Mouse (Mus musculus) MEL (cell line): ENCODE data around the gene Vtn. TPM values are rescaled to one million over a fixed set of nuclear protein-coding genes. Genes with fewer than 3 reads are reported as not detected.

Experiments used
- DNase-seq: peaks from one replicate; pipeline ENCODE4 v3.0.0; 2011; ENCODE audit warnings: low read depth, low spot score
- H3K27ac ChIP-seq: 2 replicates; pipeline ENCODE4 v1.5.1; 2012; ENCODE audit warnings: low read depth, mild to moderate bottlenecking, control low read depth, low read length, moderate library complexity; ENCODE audit not compliant: control insufficient read depth
- H3K27me3 ChIP-seq, 2 experiments: fragments of 150-350 bp in 1 of 2; sonication (generic) in 1 of 2; 2 replicates each; pipeline ENCODE4 v1.6.1; 2012; ENCODE audit warnings: low read length in 2 of 2, mild to moderate bottlenecking in 2 of 2, improper control_type of control experiment in 1 of 2, moderate library complexity in 1 of 2; ENCODE audit not compliant: insufficient read depth in 2 of 2, control insufficient read depth in 1 of 2
- H3K36me3 ChIP-seq, 2 experiments: 2 replicates each; pipeline ENCODE4 v1.6.1; 2012 to 2014; ENCODE audit warnings: low read length in 2 of 2, improper control_type of control experiment in 1 of 2, inconsistent platforms in 1 of 2, mild to moderate bottlenecking in 1 of 2; ENCODE audit not compliant: insufficient read depth in 2 of 2, control insufficient read depth in 1 of 2
- H3K4me1 ChIP-seq, 2 experiments: fragments of 150-350 bp in 1 of 2; sonication (generic) in 1 of 2; 2 replicates each; pipeline ENCODE4 v1.6.1; 2012; ENCODE audit warnings: low read length in 2 of 2, improper control_type of control experiment in 1 of 2, mild to moderate bottlenecking in 1 of 2; ENCODE audit not compliant: insufficient read depth in 2 of 2, control insufficient read depth in 1 of 2
- H3K4me3 ChIP-seq, 2 experiments: fragments of 150-350 bp in 1 of 2; sonication (generic) in 1 of 2; 2 replicates each; pipeline ENCODE4 v1.5.1; 2012; ENCODE audit warnings: low read depth in 2 of 2, low read length in 2 of 2, mild to moderate bottlenecking in 2 of 2, moderate library complexity in 2 of 2, control low read depth in 1 of 2, improper control_type of control experiment in 1 of 2; ENCODE audit not compliant: control insufficient read depth in 1 of 2, insufficient read depth in 1 of 2
- H3K79me2 ChIP-seq: 2 replicates; pipeline ENCODE4 v1.6.1; 2012; ENCODE audit warnings: mild to moderate bottlenecking, low read length, moderate library complexity; ENCODE audit not compliant: control insufficient read depth, poor library complexity, insufficient read depth
- H3K9ac ChIP-seq: 2 replicates; pipeline ENCODE4 v1.6.1; 2012; ENCODE audit warnings: low read depth, mild to moderate bottlenecking, control low read depth, low read length, moderate library complexity; ENCODE audit not compliant: control insufficient read depth, poor library complexity, severe bottlenecking
- H3K9me3 ChIP-seq: fragments of 150-350 bp; sonication (generic); replicated peaks from 2 replicates; pipeline ENCODE4 v1.6.1; 2012; ENCODE audit warnings: mild to moderate bottlenecking, low read length, improper control_type of control experiment, moderate library complexity; ENCODE audit not compliant: insufficient read depth
- BHLHE40 ChIP-seq: IDR thresholded peaks from 2 replicates; pipeline ENCODE4 v1.6.1; 2012; ENCODE audit warnings: low read depth, mild to moderate bottlenecking, inconsistent platforms, low read length, improper control_type of control experiment, borderline replicate concordance
- CHD2 ChIP-seq: IDR thresholded peaks from 2 replicates; pipeline ENCODE4 v1.6.1; 2011; ENCODE audit warnings: low read length, improper control_type of control experiment
- CTCF ChIP-seq, 3 experiments: IDR thresholded peaks in 2 of 3; conservative IDR thresholded peaks in 1 of 3; 2 replicates each; pipeline ENCODE4 v1.5.1; 2011 to 2012; ENCODE audit warnings: low read length in 3 of 3, low read depth in 2 of 3, mild to moderate bottlenecking in 2 of 3, improper control_type of control experiment in 1 of 3, inconsistent platforms in 1 of 3, mixed read lengths in 1 of 3, moderate library complexity in 1 of 3; ENCODE audit not compliant: control insufficient read depth in 1 of 3, insufficient read depth in 1 of 3, poor library complexity in 1 of 3, severe bottlenecking in 1 of 3
- E2F4 ChIP-seq: IDR thresholded peaks from 2 replicates; pipeline ENCODE4 v1.6.1; 2011; ENCODE audit warnings: low read depth, low read length, improper control_type of control experiment, borderline replicate concordance
- ELF1 ChIP-seq: IDR thresholded peaks from 2 replicates; pipeline ENCODE4 v1.6.1; 2014; ENCODE audit warnings: low read depth, mild to moderate bottlenecking, inconsistent platforms, low read length, improper control_type of control experiment, moderate library complexity
- EP300 ChIP-seq, 2 experiments: IDR thresholded peaks; 2 replicates each; pipeline ENCODE4 v1.6.1; 2011; ENCODE audit warnings: improper control_type of control experiment in 2 of 2, low read length in 2 of 2, low read depth in 1 of 2, mild to moderate bottlenecking in 1 of 2
- GABPA ChIP-seq: IDR thresholded peaks from 2 replicates; pipeline ENCODE4 v1.6.1; 2012; ENCODE audit warnings: low read depth, mild to moderate bottlenecking, inconsistent platforms, low read length, improper control_type of control experiment, moderate library complexity
- GATA1 ChIP-seq: IDR thresholded peaks from 2 replicates; pipeline ENCODE4 v1.6.1; 2011; ENCODE audit warnings: low read depth, low read length, improper control_type of control experiment
- HCFC1 ChIP-seq: IDR thresholded peaks from 2 replicates; pipeline ENCODE4 v1.6.1; 2012; ENCODE audit warnings: low read depth, mild to moderate bottlenecking, inconsistent platforms, low read length, improper control_type of control experiment, moderate library complexity
- JUND ChIP-seq: IDR thresholded peaks from 2 replicates; pipeline ENCODE4 v1.6.1; 2011; ENCODE audit warnings: low read depth, mild to moderate bottlenecking, improper control_type of control experiment, low read length
- MAFK ChIP-seq: IDR thresholded peaks from 2 replicates; pipeline ENCODE4 v1.6.1; 2011; ENCODE audit warnings: low read depth, mild to moderate bottlenecking, low read length, improper control_type of control experiment, borderline replicate concordance
- MAX ChIP-seq: IDR thresholded peaks from 2 replicates; pipeline ENCODE4 v1.6.1; 2011; ENCODE audit warnings: low read length, improper control_type of control experiment
- MAZ ChIP-seq: IDR thresholded peaks from 2 replicates; pipeline ENCODE4 v1.6.1; 2012; ENCODE audit warnings: low read depth, mild to moderate bottlenecking, inconsistent platforms, low read length, improper control_type of control experiment
- MYB ChIP-seq: IDR thresholded peaks from 2 replicates; pipeline ENCODE4 v1.6.1; 2011; ENCODE audit warnings: mild to moderate bottlenecking, low read depth, low read length, improper control_type of control experiment
- NELFE ChIP-seq: IDR thresholded peaks from 2 replicates; pipeline ENCODE4 v1.6.1; 2011; ENCODE audit warnings: low read depth, low read length, improper control_type of control experiment
- NRF1 ChIP-seq: IDR thresholded peaks from 2 replicates; pipeline ENCODE4 v1.6.1; 2014; ENCODE audit warnings: low read depth, mild to moderate bottlenecking, inconsistent platforms, low read length, improper control_type of control experiment, moderate library complexity; ENCODE audit not compliant: poor library complexity, insufficient read depth, severe bottlenecking
- POLR2AphosphoS2 ChIP-seq: IDR thresholded peaks from 2 replicates; pipeline ENCODE4 v1.6.1; 2011; ENCODE audit warnings: low read length, improper control_type of control experiment
- POLR2AphosphoS5 ChIP-seq: IDR thresholded peaks from 2 replicates; pipeline ENCODE4 v1.6.1; 2012; ENCODE audit warnings: low read depth, borderline replicate concordance, mild to moderate bottlenecking, inconsistent platforms, low read length, moderate library complexity, mixed read lengths
- RAD21 ChIP-seq: IDR thresholded peaks from 2 replicates; pipeline ENCODE4 v1.6.1; 2011; ENCODE audit warnings: mild to moderate bottlenecking, low read depth, low read length, improper control_type of control experiment
- RCOR1 ChIP-seq: IDR thresholded peaks from 2 replicates; pipeline ENCODE4 v1.6.1; 2012; ENCODE audit warnings: low read depth, mild to moderate bottlenecking, inconsistent platforms, low read length, improper control_type of control experiment
- SMC3 ChIP-seq: IDR thresholded peaks from 2 replicates; pipeline ENCODE4 v1.6.1; 2011; ENCODE audit warnings: low read depth, low read length, improper control_type of control experiment
- TAL1 ChIP-seq: IDR thresholded peaks from 2 replicates; pipeline ENCODE4 v1.6.1; 2012; ENCODE audit warnings: mild to moderate bottlenecking, inconsistent platforms, low read length, moderate library complexity, mixed read lengths
- TBP ChIP-seq: IDR thresholded peaks from 2 replicates; pipeline ENCODE4 v1.8.0; 2011; ENCODE audit warnings: low read depth, low read length, improper control_type of control experiment
- TCF12 ChIP-seq: IDR thresholded peaks from 2 replicates; pipeline ENCODE4 v1.6.1; 2014; ENCODE audit warnings: low read depth, mild to moderate bottlenecking, inconsistent platforms, low read length, improper control_type of control experiment, moderate library complexity
- USF1 ChIP-seq: IDR thresholded peaks from 2 replicates; pipeline ENCODE4 v1.6.1; 2014; ENCODE audit warnings: low read depth, mild to moderate bottlenecking, inconsistent platforms, low read length, improper control_type of control experiment, moderate library complexity
- USF2 ChIP-seq, 2 experiments: IDR thresholded peaks; 2 replicates each; pipeline ENCODE4 v1.6.1; 2011 to 2012; ENCODE audit warnings: improper control_type of control experiment in 2 of 2, low read length in 2 of 2, borderline replicate concordance in 1 of 2, inconsistent platforms in 1 of 2, low read depth in 1 of 2, mild to moderate bottlenecking in 1 of 2; ENCODE audit not compliant: insufficient read depth in 1 of 2
- ZMIZ1 ChIP-seq: IDR thresholded peaks from 2 replicates; pipeline ENCODE4 v1.6.1; 2012; ENCODE audit warnings: low read depth, mild to moderate bottlenecking, inconsistent platforms, low read length, improper control_type of control experiment, moderate library complexity
- ZNF384 ChIP-seq: IDR thresholded peaks from 2 replicates; pipeline ENCODE4 v1.6.1; 2012; ENCODE audit warnings: low read depth, mild to moderate bottlenecking, inconsistent platforms, low read length, improper control_type of control experiment
- polyA plus RNA-seq, 2 experiments: library from polyadenylated mRNA; stranded (reverse) in 1 of 2; unstranded in 1 of 2; fragments of >175 nt in 1 of 2; fragments of >200 nt in 1 of 2; gene quantifications; 2 replicates each; pipeline versions ENCODE4 v1.2.1 to v1.2.4; 2012; ENCODE audit warnings: low replicate concordance in 2 of 2, low read depth in 1 of 2; ENCODE audit not compliant: insufficient read length in 2 of 2, insufficient read depth in 1 of 2, missing spikeins in 1 of 2
- total RNA-seq: library from RNA; depleted of rRNA; stranded (reverse); fragments of 300-350 nt; gene quantifications from 2 replicates; pipeline ENCODE4 v1.2.3, GENCODE M21; 2012

Vtn gene
- total and polyA plus RNA-seq, 3 experiments, result 0.18 TPM; not detected in 2

DNA sequence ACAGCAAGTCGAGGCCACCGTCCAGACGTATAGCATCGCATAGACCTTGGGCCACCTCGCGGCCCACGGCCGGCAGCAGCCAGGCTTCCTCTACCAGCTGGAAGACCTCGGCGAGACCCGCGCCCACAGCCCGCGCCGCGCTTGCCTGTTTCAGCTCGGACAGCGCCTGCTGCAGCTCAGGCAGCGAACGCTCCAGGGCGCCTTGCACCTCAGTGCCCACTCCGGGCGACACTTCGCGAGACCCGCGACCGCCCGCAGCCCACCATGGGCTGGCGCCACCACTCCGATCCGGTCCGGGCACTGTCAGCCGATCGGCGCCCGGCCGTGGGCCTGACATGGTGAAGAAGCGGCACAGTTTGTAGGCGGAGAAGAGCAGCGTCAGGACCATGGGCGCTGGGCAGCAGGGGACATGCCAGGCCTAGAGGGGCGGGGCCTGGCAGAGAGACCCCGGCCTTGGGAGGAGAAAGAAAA is 1.8 kb upstream of the Vtn start:
- H3K9ac ChIP-seq, result no peak overlapping the region
- H3K27me3 ChIP-seq, result peaks cover 0 to 1% of the 10 kb centered on the region in 2 experiments; a peak in 3 of 4 replicates
- H3K9me3 ChIP-seq, result no peaks in the 10 kb centered on the region
- peak overlapping the region in 1 of 2 experiments; percentile 22; a peak in 2 of 4 replicates for H3K4me3 ChIP-seq
- no peaks in the 10 kb centered on the region for H3K79me2 ChIP-seq
- TF ChIP-seq ZMIZ1 (no peak), TAL1 (no peak), ELF1 (no peak), ZNF384 (no peak), MAX (no peak), EP300 (IDR thresholded peaks at IDR 0.05; ENCODE audit: low read depth in 1 of 2, low read length in 2 of 2) (no peak), USF2 (IDR thresholded peaks at IDR 0.05; ENCODE audit: borderline replicate concordance in 1 of 2, insufficient read depth in 1 of 2, low read depth in 1 of 2, low read length in 2 of 2) (no peak), TCF12 (no peak), RAD21 (no peak), CHD2 (no peak), POLR2AphosphoS5 (no peak), JUND (no peak), MAZ (no peak), BHLHE40 (no peak), NELFE (no peak), HCFC1 (no peak), GABPA (no peak), E2F4 (no peak)
- TF ChIP-seq, all 39 proteins: peak for 0
- Histone ChIP-seq H3K4me1 (peaks cover 0 to 17% of the 10 kb centered on the region in 2 experiments; a peak in 2 of 4 replicates), H3K27ac (no peak overlapping the region), H3K36me3 (peaks cover 0 to 7% of the 10 kb centered on the region in 2 experiments; a peak in 1 of 4 replicates)
- no peak for DNase-seq

DNA sequence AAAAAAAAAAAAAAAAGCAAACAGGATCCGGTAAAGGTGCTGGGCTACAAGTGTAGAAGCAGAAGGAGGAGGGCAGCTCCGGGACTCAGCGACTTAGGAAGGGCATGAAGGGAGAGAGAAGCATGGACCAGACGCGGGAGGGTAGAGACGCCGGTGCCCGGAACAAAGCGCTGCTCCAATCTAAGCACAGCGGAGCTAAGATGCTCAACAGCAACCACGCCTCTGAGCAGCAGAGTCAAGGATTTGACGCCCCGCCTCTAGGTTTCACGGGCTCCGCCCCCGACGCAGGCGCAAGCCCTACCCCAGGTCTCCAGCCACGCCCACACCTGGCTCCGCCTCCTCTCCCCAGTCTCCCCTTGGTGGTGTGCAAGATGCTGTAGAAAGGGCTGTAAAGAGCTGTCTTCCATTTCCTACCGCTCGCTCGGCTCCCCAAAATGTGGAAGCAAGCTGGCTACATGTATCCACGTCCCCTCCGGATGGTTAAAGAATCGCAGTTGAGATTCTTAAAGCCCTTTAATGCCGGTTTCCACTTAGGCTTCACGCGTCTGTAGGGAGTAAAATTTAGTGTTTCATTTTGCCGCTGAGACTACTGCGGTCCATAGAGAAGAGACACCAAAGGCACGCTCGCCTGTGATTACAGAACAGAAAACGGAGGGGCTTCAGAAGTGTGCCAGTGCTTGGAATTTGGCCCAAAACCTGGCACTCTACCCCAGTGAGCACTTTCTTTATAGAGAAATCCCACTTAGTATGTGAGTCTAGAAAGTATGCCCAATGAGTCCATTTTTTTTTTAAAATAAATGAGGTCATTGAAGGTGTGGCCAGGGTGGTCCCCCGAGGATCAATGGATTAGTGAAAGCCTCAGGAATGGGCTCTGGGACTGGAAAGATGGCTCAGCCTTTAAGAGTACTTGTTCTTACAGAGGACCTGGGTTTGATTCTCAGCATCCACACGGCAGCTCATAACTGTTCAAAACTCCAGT is 1.1 kb upstream of the Vtn start, which contains the start of gene Sarm1:
Gene Sarm1 (minus strand): TSS at position 211 of the 979 bp plus-strand sequence.
- H3K9ac ChIP-seq, result peak within 1 kb of the TSS; percentile 69
- H3K4me1 ChIP-seq, result peaks cover 0 to 18% of the 10 kb centered on the region in 2 experiments; a peak in 2 of 4 replicates
- H3K27ac ChIP-seq, result peak within 1 kb of the TSS; percentile 43; the same call in 1 of the 2 replicates
- peak; percentile 68; the same call in 1 of the 2 replicates for TF ChIP-seq POLR2AphosphoS2
- TF ChIP-seq MAFK, result no peak
- no peak for TF ChIP-seq E2F4
- no peak for TF ChIP-seq GATA1
- no peak; the same call in 1 of the 2 replicates for TF ChIP-seq SMC3
- no peak for TF ChIP-seq RAD21
- TF ChIP-seq BHLHE40, result no peak
- peak; percentile 80 for TF ChIP-seq ZNF384
- TF ChIP-seq NRF1, result peak; percentile 97
- no peak for TF ChIP-seq ELF1
- peak; percentile 88 for TF ChIP-seq NELFE
- TF ChIP-seq TAL1, result no peak
- 0 out of 2 replicates have a peak, but pooled peaks have one; percentile 28 for TF ChIP-seq USF1
- TF ChIP-seq MYB, result no peak
- no peak for TF ChIP-seq CTCF (IDR thresholded peaks at IDR 0.05 in 2 of 3, conservative IDR thresholded peaks at IDR 0.05 in 1 of 3; ENCODE audit: control insufficient read depth in 1 of 3, insufficient read depth in 1 of 3, low read depth in 2 of 3, low read length in 3 of 3, poor library complexity in 1 of 3, severe bottlenecking in 1 of 3)
- TF ChIP-seq RCOR1, result peak; percentile 22; the same call in 1 of the 2 replicates
- TF ChIP-seq TBP, result peak; percentile 78

More for the DNA sequence above, 1.1 kb upstream of the Vtn start, which contains the start of gene Sarm1:
- Histone ChIP-seq H3K27me3 (peaks cover 0 to 1% of the 10 kb centered on the region in 2 experiments; a peak in 3 of 4 replicates), H3K4me3 (peak within 1 kb of the TSS; percentile 65 to 80), H3K79me2 (no peaks in the 10 kb centered on the region), H3K36me3 (peaks cover 0 to 7% of the 10 kb centered on the region in 2 experiments; a peak in 1 of 4 replicates), H3K9me3 (no peaks in the 10 kb centered on the region)
- peak; percentile 99 for DNase-seq
